Mouse (Mus musculus) testis, adult 2 months (tissue): ENCODE measurements at regions not wholly inside any gene's neighbourhood (a gene's known extent, or its start where the extent isn't known, plus 50 kb on each side); places are given as distances from the start of the nearest gene placed in this dataset.

Experiments used
- CTCF ChIP-seq: fragments of 200-500 bp; IDR thresholded peaks from 2 replicates; pipeline ENCODE4 v1.5.1; 2012; ENCODE audit warnings: low read depth, mild to moderate bottlenecking, inconsistent platforms, low read length, moderate library complexity; ENCODE audit not compliant: control insufficient read depth, insufficient read depth, insufficient replicate concordance
- POLR2A ChIP-seq: fragments of 200-500 bp; IDR thresholded peaks from 2 replicates; pipeline ENCODE4 v1.6.1; 2012; ENCODE audit warnings: low read depth, mild to moderate bottlenecking, inconsistent platforms, low read length, moderate library complexity; ENCODE audit not compliant: control insufficient read depth

DNA sequence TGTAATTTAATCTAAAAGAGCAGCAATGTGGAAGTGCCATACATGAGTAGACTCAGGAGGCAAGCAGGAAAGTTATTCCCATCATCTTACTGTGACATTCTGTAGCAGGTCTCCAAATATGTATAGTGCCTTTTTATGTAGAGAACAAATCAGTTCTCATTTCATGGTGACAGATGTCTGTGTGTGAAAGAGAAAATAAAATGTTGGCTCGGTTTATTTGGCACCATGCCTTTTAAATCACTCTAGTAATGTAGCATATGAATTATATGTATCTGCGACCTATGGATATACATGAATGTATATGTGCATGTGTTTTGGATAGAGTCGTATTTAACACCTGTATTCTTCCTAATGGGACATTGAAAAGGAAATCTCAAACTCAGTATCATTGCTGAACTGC is 146.2 kb downstream of the Kcnrg start:
- TF ChIP-seq POLR2A (no peak), CTCF (no peak)
